Mouse (Mus musculus) embryonic facial prominence, embryonic 11.5 days (tissue): ENCODE measurements around the gene Adamts17. TPM values are rescaled to one million over a fixed set of nuclear protein-coding genes. Genes with fewer than 3 reads are reported as not detected.

Experiments used
- ATAC-seq: fragments of 200-750 bp; cut with Nextera tagmentation; replicated peaks from 2 replicates; pipeline ENCODE4 v1.8.0; 2017; ENCODE audit warnings: low read depth; ENCODE audit not compliant: insufficient number of reproducible peaks, low FRiP score, low TSS enrichment
- DNase-seq: peaks from one replicate; pipeline ENCODE4 v3.0.0-alpha.2; 2015; ENCODE audit warnings: low spot score
- H3K27ac ChIP-seq: fragments of 300-500 bp; sonication (generic); replicated peaks from 2 replicates; pipeline ENCODE4 v1.5.1; 2014; ENCODE audit warnings: mild to moderate bottlenecking, low read depth, low read length, control low read depth
- H3K27me3 ChIP-seq: fragments of 300-500 bp; sonication (generic); 2 replicates; pipeline ENCODE4 v1.6.1; 2014; ENCODE audit warnings: mild to moderate bottlenecking, low read length, moderate library complexity, mixed read lengths; ENCODE audit not compliant: control insufficient read depth, insufficient read depth
- H3K36me3 ChIP-seq: fragments of 300-500 bp; sonication (generic); replicated peaks from 2 replicates; pipeline ENCODE4 v1.6.1; 2014; ENCODE audit warnings: low read depth, mild to moderate bottlenecking, low read length, moderate library complexity, mixed read lengths; ENCODE audit not compliant: control insufficient read depth, insufficient read depth
- H3K4me1 ChIP-seq: fragments of 300-500 bp; sonication (generic); 2 replicates; pipeline ENCODE4 v1.6.1; 2014; ENCODE audit warnings: low read length, mixed read lengths; ENCODE audit not compliant: control insufficient read depth, insufficient read depth
- H3K4me2 ChIP-seq: fragments of 300-500 bp; sonication (generic); 2 replicates; pipeline ENCODE4 v1.6.1; 2014; ENCODE audit warnings: low read depth, mild to moderate bottlenecking, control low read depth, low read length, moderate library complexity
- H3K4me3 ChIP-seq: fragments of 300-500 bp; sonication (generic); 2 replicates; pipeline ENCODE4 v1.5.1; 2014; ENCODE audit warnings: low read depth, low read length, control low read depth
- H3K9ac ChIP-seq: fragments of 300-500 bp; sonication (generic); replicated peaks from 2 replicates; pipeline ENCODE4 v1.6.1; 2014; ENCODE audit warnings: mild to moderate bottlenecking, control low read depth, low read length
- H3K9me3 ChIP-seq: fragments of 300-500 bp; sonication (generic); replicated peaks from 2 replicates; pipeline ENCODE4 v1.6.1; 2016; ENCODE audit warnings: mild to moderate bottlenecking, low read length, inconsistent platforms, mixed read lengths; ENCODE audit not compliant: control insufficient read depth
- WGBS: fragments of 180-500 bp; shearing (Covaris S2); extraction: QIAGEN DNeasy Blood & Tissue Kit; methylation state at CpG from one replicate; pipeline ENCODE4 v1.1.7; 2014; 5-methylcytosine and 5-hydroxymethylcytosine counted together
- polyA plus RNA-seq: library from polyadenylated mRNA; unstranded; fragments of >200 nt; fragmentation: Nextera tagmentation; extraction: Ambion mirVana; gene quantifications from 2 replicates; pipeline ENCODE4 v1.2.1, GENCODE M21; 2014

Adamts17 gene
- polyA plus RNA-seq, 1 experiment from 2014 or later, result 3.0 TPM

DNA sequence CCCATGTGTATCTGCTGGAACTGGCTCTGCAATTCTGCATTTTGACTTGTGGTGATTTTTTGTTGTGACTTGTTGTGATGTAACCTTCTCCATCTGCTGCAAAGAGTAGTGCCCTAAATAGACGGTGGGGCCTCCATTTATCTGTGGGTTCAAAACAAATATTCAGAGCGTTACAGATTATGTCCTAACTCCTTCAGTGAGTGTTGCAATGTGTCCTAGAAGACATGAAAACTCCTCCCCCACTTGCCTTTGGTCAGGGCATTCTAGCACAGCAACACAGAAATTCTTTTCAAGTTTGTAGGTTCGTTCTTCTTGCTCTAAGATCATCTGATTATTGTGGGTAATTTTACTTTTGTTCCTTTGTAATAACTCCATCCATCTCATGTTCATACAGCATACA is 199.6 kb downstream of the Adamts17 start:
- Histone ChIP-seq H3K36me3 (no peaks in the 10 kb centered on the region), H3K27ac (no peak overlapping the region), H3K9ac (no peak overlapping the region), H3K4me3 (no peak overlapping the region), H3K9me3 (no peaks in the 10 kb centered on the region), H3K4me1 (no peaks in the 10 kb centered on the region), H3K4me2 (no peak overlapping the region), H3K27me3 (no peaks in the 10 kb centered on the region)
- DNase-seq (no peak), ATAC-seq (no peak)
- 91% methylated on average over 3 of the region's 3 CpGs for WGBS

DNA sequence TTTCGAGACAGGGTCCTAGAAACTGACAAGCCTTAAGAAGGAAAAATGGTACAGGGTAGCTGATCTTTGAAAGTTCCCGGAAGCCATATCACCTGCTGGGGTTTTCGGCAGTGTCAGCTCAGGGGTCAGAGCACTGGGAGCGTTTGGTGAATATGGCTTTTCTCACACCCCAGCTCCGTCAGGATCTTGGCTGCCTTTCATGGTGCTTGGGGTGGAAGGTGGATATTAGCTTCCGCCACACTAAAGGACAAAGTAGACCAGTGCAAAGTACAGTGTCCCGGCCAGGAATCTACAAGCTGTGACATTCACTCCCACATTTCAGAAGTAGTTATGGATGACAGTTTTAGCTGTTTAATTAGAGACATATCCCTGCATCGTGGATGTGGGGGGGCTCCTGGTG is 200.3 kb downstream of the Adamts17 start:
- H3K4me1 ChIP-seq, result no peaks in the 10 kb centered on the region
- no peaks in the 10 kb centered on the region for H3K36me3 ChIP-seq
- H3K27me3 ChIP-seq, result no peaks in the 10 kb centered on the region
- no peak overlapping the region for H3K27ac ChIP-seq
- no peak overlapping the region for H3K4me2 ChIP-seq
- no peak overlapping the region for H3K4me3 ChIP-seq
- 65% methylated on average over 8 of the region's 8 CpGs for WGBS
- H3K9ac ChIP-seq, result no peak overlapping the region
- no peak for DNase-seq
- no peaks in the 10 kb centered on the region for H3K9me3 ChIP-seq
- no peak for ATAC-seq

- no peak overlapping the region for H3K4me2 ChIP-seq
- no peaks in the 10 kb centered on the region for H3K27me3 ChIP-seq
- ATAC-seq (no peak), DNase-seq (no peak)
- no peaks in the 10 kb centered on the region for H3K4me1 ChIP-seq
- H3K9me3 ChIP-seq, result no peaks in the 10 kb centered on the region
- H3K9ac ChIP-seq, result no peak overlapping the region
- no peak overlapping the region for H3K4me3 ChIP-seq
- 82% methylated on average over 3 of the region's 3 CpGs for WGBS
- H3K27ac ChIP-seq, result no peak overlapping the region
- H3K36me3 ChIP-seq, result no peaks in the 10 kb centered on the region
Observed at GRCm38 (mm10) chr7:67041685-67042084, 202.2 kb downstream of the Adamts17 start.

DNA sequence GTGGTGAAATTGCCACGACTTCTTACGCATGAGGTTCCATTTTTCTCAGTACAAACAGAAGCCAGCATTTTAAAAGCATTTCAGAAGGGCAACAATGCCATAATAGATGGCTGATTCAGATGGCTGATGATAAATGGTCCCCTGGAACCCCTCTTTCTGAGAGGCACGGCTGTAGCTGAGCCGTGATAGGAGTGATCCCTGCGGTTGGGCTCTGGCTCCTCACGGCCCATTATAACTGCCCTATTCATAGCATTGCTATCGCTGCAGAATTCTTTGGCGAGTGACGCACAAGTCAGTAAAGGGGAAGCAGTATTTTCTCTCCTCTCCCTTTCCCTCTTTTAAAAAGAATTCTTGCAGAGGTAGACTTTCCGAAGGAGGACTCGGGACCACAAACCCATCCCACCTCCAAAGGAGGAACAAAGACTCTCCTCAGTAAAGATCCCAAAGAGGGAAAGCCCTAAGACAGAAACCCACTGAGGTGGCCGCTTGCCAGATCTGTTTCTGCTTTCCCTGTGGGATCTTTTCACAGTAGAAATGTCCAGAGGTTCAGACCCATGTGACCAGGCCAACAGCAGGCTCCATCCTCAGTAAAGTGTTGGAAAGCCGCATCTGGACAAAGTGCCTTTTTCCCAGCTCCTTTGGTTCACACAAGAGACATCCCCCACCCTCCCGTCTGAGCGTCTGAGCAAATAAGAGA is 204.7 kb downstream of the Adamts17 start:
- 90% methylated on average over 15 of the region's 15 CpGs for WGBS
- Histone ChIP-seq H3K4me2 (no peak overlapping the region), H3K4me1 (no peaks in the 10 kb centered on the region), H3K27ac (no peak overlapping the region), H3K36me3 (no peaks in the 10 kb centered on the region), H3K9ac (no peak overlapping the region), H3K27me3 (no peaks in the 10 kb centered on the region), H3K9me3 (no peaks in the 10 kb centered on the region), H3K4me3 (no peak overlapping the region)
- DNase-seq (no peak), ATAC-seq (no peak)

GRCm38 (mm10) chr7:67045202-67045601 is 205.7 kb downstream of the Adamts17 start:
- Histone ChIP-seq H3K36me3 (no peaks in the 10 kb centered on the region), H3K9ac (no peak overlapping the region), H3K4me2 (no peak overlapping the region), H3K27me3 (no peaks in the 10 kb centered on the region), H3K27ac (no peak overlapping the region), H3K9me3 (no peaks in the 10 kb centered on the region), H3K4me1 (no peaks in the 10 kb centered on the region), H3K4me3 (no peak overlapping the region)
- DNase-seq (no peak), ATAC-seq (no peak)
- 95% methylated on average over 6 of the region's 6 CpGs for WGBS

DNA sequence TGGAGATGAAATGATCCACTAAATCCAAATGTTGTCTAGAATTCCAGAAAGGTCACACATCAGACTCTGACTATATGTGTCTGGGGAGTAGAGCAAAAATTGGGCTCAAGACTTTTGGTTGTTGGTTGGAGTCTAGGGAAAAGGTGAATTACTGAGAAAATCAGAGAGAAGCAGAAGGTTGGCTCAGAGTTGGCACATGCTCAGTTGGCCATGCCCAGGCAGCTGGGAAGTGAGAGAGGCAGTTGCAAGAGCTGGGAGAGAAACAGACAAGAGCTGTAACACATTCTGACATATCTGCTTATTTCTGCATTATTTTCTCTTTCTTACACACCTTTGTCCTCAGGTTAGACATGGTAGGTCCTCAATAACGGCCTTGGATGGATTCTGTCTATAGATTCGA is 209.7 kb downstream of the Adamts17 start:
- Histone ChIP-seq H3K27ac (no peak overlapping the region), H3K9ac (no peak overlapping the region), H3K4me1 (no peaks in the 10 kb centered on the region), H3K36me3 (no peaks in the 10 kb centered on the region), H3K27me3 (no peaks in the 10 kb centered on the region), H3K9me3 (no peaks in the 10 kb centered on the region), H3K4me2 (no peak overlapping the region), H3K4me3 (no peak overlapping the region)
- WGBS, result 83% methylated on average over 2 of the region's 2 CpGs
- ATAC-seq, result no peak
- DNase-seq, result no peak

DNA sequence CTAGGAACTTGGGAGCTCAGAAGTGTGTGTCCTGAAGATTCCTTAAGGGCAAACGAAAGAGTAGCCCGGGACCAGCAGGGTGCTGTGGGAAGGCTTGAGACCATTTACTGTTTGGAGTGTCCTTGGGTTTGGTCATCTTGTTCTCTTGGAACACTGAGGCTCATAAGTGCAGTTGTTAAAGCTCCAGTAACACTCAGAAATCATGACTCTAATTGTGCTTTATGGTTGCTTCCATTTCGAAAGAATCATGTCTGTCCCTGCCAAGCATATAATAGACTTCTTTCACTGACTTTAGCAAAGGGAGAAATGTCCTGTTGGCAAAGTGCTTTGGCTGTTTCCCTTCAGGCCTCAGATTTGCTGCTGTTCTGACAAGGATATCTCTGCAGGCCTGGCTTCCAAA is 210.9 kb downstream of the Adamts17 start:
- Histone ChIP-seq H3K9ac (no peak overlapping the region), H3K9me3 (no peaks in the 10 kb centered on the region), H3K4me3 (no peak overlapping the region), H3K27me3 (no peaks in the 10 kb centered on the region), H3K4me1 (no peaks in the 10 kb centered on the region), H3K27ac (no peak overlapping the region), H3K36me3 (no peaks in the 10 kb centered on the region), H3K4me2 (no peak overlapping the region)
- WGBS, result 89% methylated on average over 3 of the region's 3 CpGs
- ATAC-seq, result no peak
- no peak for DNase-seq

- H3K27ac ChIP-seq, result no peak overlapping the region
- DNase-seq (no peak), ATAC-seq (no peak)
- H3K36me3 ChIP-seq, result no peaks in the 10 kb centered on the region
- H3K4me1 ChIP-seq, result no peaks in the 10 kb centered on the region
- H3K9me3 ChIP-seq, result no peaks in the 10 kb centered on the region
- H3K9ac ChIP-seq, result no peak overlapping the region
- H3K4me3 ChIP-seq, result no peak overlapping the region
- 79% methylated on average over 7 of the region's 7 CpGs for WGBS
- H3K27me3 ChIP-seq, result no peaks in the 10 kb centered on the region
- H3K4me2 ChIP-seq, result no peak overlapping the region
Observed at GRCm38 (mm10) chr7:67051089-67051718, 211.7 kb downstream of the Adamts17 start.
